Mouse (Mus musculus): ENCODE measurements around the gene Gm20708.

The Gm20708 gene

GRCm38 (mm10) chr11:117809407-117810311 lies at the start of gene Gm20708, which contains the start of gene Syngr2:
TSS of gene Gm20708 (plus strand) at chr11:117809668.
TSS of gene Syngr2 (plus strand) at chr11:117809668.
- DNase-seq (ENCODE audit: low spot score): peak; percentile 58

- no peak for DNase-seq (ENCODE audit: low spot score)
Measured at GRCm38 (mm10) chr11:117760374-117761119, 48.9 kb upstream of the Gm20708 start.

GRCm38 (mm10) chr11:117761801-117762200 lies 47.7 kb upstream of the Gm20708 start:
- DNase-seq (ENCODE audit: low spot score): no peak

GRCm38 (mm10) chr11:117762246-117762645 lies 47.2 kb upstream of the Gm20708 start:
- no peak for DNase-seq (ENCODE audit: low spot score)

GRCm38 (mm10) chr11:117764319-117764718 lies 45.1 kb upstream of the Gm20708 start:
- DNase-seq (ENCODE audit: low spot score): no peak

GRCm38 (mm10) chr11:117765361-117765760 lies 44.1 kb upstream of the Gm20708 start:
- no peak for DNase-seq (ENCODE audit: low spot score)

- DNase-seq (ENCODE audit: low spot score): no peak
Measured at GRCm38 (mm10) chr11:117766275-117766674, 43.2 kb upstream of the Gm20708 start.

- DNase-seq (ENCODE audit: low spot score): no peak
Measured at GRCm38 (mm10) chr11:117768725-117769682, 40.5 kb upstream of the Gm20708 start.

- no peak for DNase-seq (ENCODE audit: low spot score)
Measured at GRCm38 (mm10) chr11:117769683-117770047, 39.8 kb upstream of the Gm20708 start.

- DNase-seq (ENCODE audit: low spot score): no peak
Measured at GRCm38 (mm10) chr11:117770407-117770806, 39.1 kb upstream of the Gm20708 start.

GRCm38 (mm10) chr11:117772352-117772751 lies 37.1 kb upstream of the Gm20708 start:
- no peak for DNase-seq (ENCODE audit: low spot score)

GRCm38 (mm10) chr11:117774925-117775324 lies 34.5 kb upstream of the Gm20708 start:
- no peak for DNase-seq (ENCODE audit: low spot score)

- DNase-seq (ENCODE audit: low spot score): no peak
Measured at GRCm38 (mm10) chr11:117775540-117775939, 33.9 kb upstream of the Gm20708 start.

- no peak for DNase-seq (ENCODE audit: low spot score)
Measured at GRCm38 (mm10) chr11:117776085-117776792, 33.2 kb upstream of the Gm20708 start.

- no peak for DNase-seq (ENCODE audit: low spot score)
Measured at GRCm38 (mm10) chr11:117777111-117777510, 32.4 kb upstream of the Gm20708 start.

GRCm38 (mm10) chr11:117778031-117778430 lies 31.4 kb upstream of the Gm20708 start:
- no peak for DNase-seq (ENCODE audit: low spot score)

- no peak for DNase-seq (ENCODE audit: low spot score)
Measured at GRCm38 (mm10) chr11:117778851-117779433, 30.5 kb upstream of the Gm20708 start.

GRCm38 (mm10) chr11:117779434-117780198 lies 29.9 kb upstream of the Gm20708 start:
- peak; percentile 51 for DNase-seq (ENCODE audit: low spot score)

- no peak for DNase-seq (ENCODE audit: low spot score)
Measured at GRCm38 (mm10) chr11:117780199-117780515, 29.3 kb upstream of the Gm20708 start.

- peak; percentile 75 for DNase-seq (ENCODE audit: low spot score)
Measured at GRCm38 (mm10) chr11:117780582-117781111, 28.8 kb upstream of the Gm20708 start.

Data from ovary, postnatal 14 days (tissue).